Comparison of ENCODE assay signal across 16 mouse cellular contexts in genomic region chr16:86015336-86015735, GRCm38 (mm10).
DNase-seq lines count a peak whose midpoint lies in the region; ATAC-seq and TF ChIP-seq lines count a peak whose summit lies in the region.
"Had no signal": no experiment of that assay in that cellular context is flagged by ENCODE, and none has a peak within 500 bp of the region (broad histone marks: within the 10 kb centered on the region; RNA-seq: fewer than 3 reads in every experiment).

No protein-coding gene starts in this region.

- DNase-seq in cerebellum, postnatal 14 days = peak; percentile 33 to 48
- DNase-seq in right cerebral cortex, adult 2 months (ENCODE audit: low spot score in 2 of 2) = peak; percentile 13 to 26
- DNase-seq in right cerebral cortex, postnatal 4 days = no peak
- DNase-seq in layer of hippocampus, postnatal 36 days = peak; percentile 11 to 14
- DNase-seq in forebrain, postnatal 0 days = no peak
- no peak for DNase-seq in urinary bladder, adult 2 months (ENCODE audit: low spot score)
- no peak for DNase-seq in thymus, postnatal 14 days
- DNase-seq: B cell, adult 2 months; kidney, adult 18-20 months; lung, postnatal 4 days; thymus, adult 2 months had no signal

- H3K4me3 ChIP-seq in forebrain, postnatal 0 days (ENCODE audit: low read depth, low read length) = no peak overlapping the region
- H3K4me3 ChIP-seq: hindbrain, embryonic 10.5 days had no signal

- no peaks in the 10 kb centered on the region for H3K36me3 ChIP-seq in forebrain, postnatal 0 days (ENCODE audit: insufficient read depth)
- H3K36me3 ChIP-seq: G1E; hindbrain, embryonic 10.5 days had no signal

- no peak for TF ChIP-seq CTCF in forebrain, postnatal 0 days (IDR thresholded peaks at IDR 0.05; ENCODE audit: low read depth)

- H3K27me3 ChIP-seq in forebrain, postnatal 0 days (ENCODE audit: insufficient read depth, low read length) = no peaks in the 10 kb centered on the region

- H3K9me3 ChIP-seq in forebrain, postnatal 0 days (ENCODE audit: low read length) = no peaks in the 10 kb centered on the region
- H3K9me3 ChIP-seq: G1E; hindbrain, embryonic 10.5 days had no signal

- no peak overlapping the region for H3K9ac ChIP-seq in forebrain, postnatal 0 days
- H3K9ac ChIP-seq: liver, embryonic 14.5 days had no signal

- H3K27ac ChIP-seq in forebrain, postnatal 0 days (ENCODE audit: low read depth, low read length) = no peak overlapping the region
- H3K27ac ChIP-seq: hindbrain, embryonic 10.5 days; liver, embryonic 14.5 days had no signal

- ATAC-seq in cerebellum, adult (ENCODE audit: insufficient number of reproducible peaks, low FRiP score, low TSS enrichment) = no peak
- ATAC-seq in forebrain, postnatal 0 days = no peak
- ATAC-seq: midbrain, embryonic 16.5 days had no signal

- WGBS in forebrain, postnatal 0 days = 55% methylated on average over 1 of the region's 1 CpGs

- no peaks in the 10 kb centered on the region for H3K4me1 ChIP-seq in forebrain, postnatal 0 days (ENCODE audit: insufficient read depth)
- H3K4me1 ChIP-seq: hindbrain, embryonic 10.5 days had no signal

- no peak overlapping the region for H3K4me2 ChIP-seq in forebrain, postnatal 0 days (ENCODE audit: low read depth)

Comparison
In these comparisons a context has a peak if more than half of its experiments do, and no peak if none do; other contexts are left out.
1. DNase-seq: peak in cerebellum, postnatal 14 days (2 of 2), right cerebral cortex, adult 2 months (2 of 2) and layer of hippocampus, postnatal 36 days (2 of 2); none in right cerebral cortex, postnatal 4 days (single experiment), forebrain, postnatal 0 days (single experiment), urinary bladder, adult 2 months (single experiment) and thymus, postnatal 14 days (single experiment).